Mouse (Mus musculus) lung, postnatal 0 days (tissue): ENCODE data around the gene Fbxo36. TPM values are rescaled to one million over a fixed set of nuclear protein-coding genes. Genes with fewer than 3 reads are reported as not detected.
A peak's percentile ranks its signal among the peaks of the same experiment; 100 is the strongest.

Experiments
- ATAC-seq: fragments of 200-750 bp; cut with Nextera tagmentation; 2 replicates; pipeline ENCODE4 v1.8.0; 2017; ENCODE audit warnings: moderate library complexity
- DNase-seq: peaks from one replicate; pipeline ENCODE4 v3.0.0-alpha.2; 2016; ENCODE audit warnings: low spot score
- H3K27ac ChIP-seq: fragments of 300-500 bp; sonication (generic); 2 replicates; pipeline ENCODE4 v1.5.1; 2014; ENCODE audit warnings: antibody characterized with exemption, mild to moderate bottlenecking, low read length, mixed read lengths
- H3K27me3 ChIP-seq: fragments of 300-500 bp; sonication (generic); replicated peaks from 2 replicates; pipeline ENCODE4 v1.6.1; 2014; ENCODE audit warnings: low read length, mixed read lengths; ENCODE audit not compliant: insufficient read depth
- H3K36me3 ChIP-seq: fragments of 300-500 bp; sonication (generic); 2 replicates; pipeline ENCODE4 v1.6.1; 2014; ENCODE audit warnings: low read length, mixed read lengths; ENCODE audit not compliant: insufficient read depth
- H3K4me1 ChIP-seq: fragments of 300-500 bp; sonication (generic); 2 replicates; pipeline ENCODE4 v1.6.1; 2014; ENCODE audit warnings: antibody characterized with exemption, low read depth, low read length, mixed read lengths; ENCODE audit not compliant: insufficient read depth
- H3K4me2 ChIP-seq: fragments of 300-500 bp; sonication (generic); replicated peaks from 2 replicates; pipeline ENCODE4 v1.6.1; 2014; ENCODE audit warnings: low read depth, mild to moderate bottlenecking, low read length, moderate library complexity, mixed read lengths
- H3K4me3 ChIP-seq: fragments of 300-500 bp; sonication (generic); 2 replicates; pipeline ENCODE4 v1.5.1; 2014; ENCODE audit warnings: low read depth, low read length
- H3K9ac ChIP-seq: fragments of 300-500 bp; sonication (generic); replicated peaks from 2 replicates; pipeline ENCODE4 v1.6.1; 2014; ENCODE audit warnings: low read depth, mild to moderate bottlenecking
- H3K9me3 ChIP-seq: fragments of 300-500 bp; sonication (generic); 2 replicates; pipeline ENCODE4 v1.6.1; 2016; ENCODE audit warnings: low read length, mixed read lengths
- CTCF ChIP-seq: IDR thresholded peaks from 2 replicates; pipeline ENCODE4 v1.5.1; 2016; ENCODE audit warnings: antibody characterized with exemption, mild to moderate bottlenecking
- EP300 ChIP-seq: IDR thresholded peaks from 2 replicates; pipeline ENCODE4 v1.6.1; 2016; ENCODE audit warnings: antibody characterized with exemption, mild to moderate bottlenecking, control low read depth
- WGBS: fragments of 180-500 bp; shearing (Covaris S2); extraction: QIAGEN DNeasy Blood & Tissue Kit; methylation state at CpG from one replicate; pipeline ENCODE4 v1.1.7; 2014; 5-methylcytosine and 5-hydroxymethylcytosine counted together
- polyA plus RNA-seq: library from polyadenylated mRNA; unstranded; fragments of >200 nt; fragmentation: Nextera tagmentation; extraction: Ambion mirVana; gene quantifications from 2 replicates; pipeline ENCODE4 v1.2.1, GENCODE M21; 2015

The Fbxo36 gene
- polyA plus RNA-seq, 1 experiment from 2014 or later: 23.6 TPM

DNA sequence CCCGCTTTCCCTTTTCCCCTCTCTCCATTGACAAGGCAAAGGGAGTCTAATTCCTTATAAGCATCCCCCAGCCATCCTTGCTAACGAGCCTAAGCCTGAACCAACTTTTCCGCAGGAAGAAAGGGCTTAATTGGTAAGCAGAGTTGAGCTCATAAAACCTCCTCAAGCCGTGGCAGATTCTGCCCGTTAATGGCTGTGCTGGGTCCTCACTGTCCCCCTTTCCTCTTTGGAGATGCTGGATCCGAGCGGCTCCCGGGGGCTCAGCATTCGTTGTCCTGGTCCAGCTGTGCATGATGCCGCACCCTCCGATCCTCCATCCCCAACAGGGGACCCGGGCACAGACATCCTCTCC is 94.5 kb downstream of the Fbxo36 start:
- no peaks in the 10 kb centered on the region for H3K36me3 ChIP-seq
- TF ChIP-seq CTCF (no peak), EP300 (no peak)
- peak overlapping the region; percentile 58 for H3K4me2 ChIP-seq
- peak overlapping the region; percentile 34 for H3K4me3 ChIP-seq
- DNase-seq (no peak), ATAC-seq (no peak)
- 0 out of 2 replicates have a peak, but pooled peaks cover 11% of the 10 kb centered on the region for H3K27me3 ChIP-seq
- H3K4me1 ChIP-seq: 0 out of 2 replicates have a peak, but pooled peaks cover 5% of the 10 kb centered on the region
- no peak overlapping the region for H3K27ac ChIP-seq
- no peak overlapping the region for H3K9ac ChIP-seq
- no peaks in the 10 kb centered on the region for H3K9me3 ChIP-seq
- 3% methylated on average over 12 of the region's 12 CpGs for WGBS

DNA sequence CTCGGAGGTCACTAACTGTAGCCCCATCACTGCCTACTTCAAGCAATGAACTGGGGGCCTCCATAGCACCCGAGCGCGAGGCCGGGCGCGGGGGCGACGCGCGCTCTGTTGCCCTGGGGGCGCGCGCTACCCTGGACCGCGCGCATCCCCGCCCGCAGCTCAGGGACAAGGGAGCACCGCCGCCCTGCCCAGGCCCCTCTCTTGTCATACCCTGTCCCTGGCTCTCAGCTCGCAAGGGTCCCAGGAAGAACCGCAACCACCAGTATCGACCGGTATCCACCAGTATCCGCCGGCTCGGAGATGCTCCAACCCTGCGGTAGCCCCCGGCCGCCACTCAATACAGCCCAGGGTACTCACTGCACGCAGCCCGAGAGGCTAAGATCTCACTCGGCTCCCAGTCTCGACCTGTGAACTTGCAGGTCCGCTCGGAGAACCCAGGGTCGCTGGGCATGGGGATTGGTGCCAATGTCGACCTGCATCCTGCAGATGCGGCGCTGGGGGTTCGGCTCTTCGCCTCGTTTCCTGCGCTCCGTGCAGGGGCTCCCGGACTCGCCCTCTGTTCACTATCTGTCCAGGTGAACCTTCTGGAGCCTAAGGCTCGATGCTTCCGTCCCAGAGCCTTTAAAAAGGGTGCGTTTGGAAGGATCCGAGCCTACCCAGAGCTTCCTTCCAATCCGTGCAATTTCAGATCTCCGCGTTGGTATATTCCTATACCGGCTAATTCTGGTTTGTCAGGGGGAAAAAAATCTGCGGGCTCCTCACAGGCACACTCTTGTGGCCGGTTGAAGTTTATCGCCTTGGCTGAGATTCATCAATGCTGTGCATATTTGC is 95.1 kb downstream of the Fbxo36 start, which contains the start of gene Slc16a14:
Slc16a14 (minus strand) TSS at position 632 of the 831 bp plus-strand sequence.
- H3K27me3 ChIP-seq: 0 out of 2 replicates have a peak, but pooled peaks cover 11% of the 10 kb centered on the region
- H3K9ac ChIP-seq: no peak within 1 kb of the TSS
- no peaks in the 10 kb centered on the region for H3K9me3 ChIP-seq
- under 1% methylated on average over 59 of the region's 59 CpGs for WGBS
- H3K4me2 ChIP-seq: peak within 1 kb of the TSS; percentile 58
- 0 out of 2 replicates have a peak, but pooled peaks cover 5% of the 10 kb centered on the region for H3K4me1 ChIP-seq
- peak within 1 kb of the TSS; percentile 34 for H3K4me3 ChIP-seq
- no peak within 1 kb of the TSS for H3K27ac ChIP-seq
- H3K36me3 ChIP-seq: no peaks in the 10 kb centered on the region
- DNase-seq (peak; percentile 45), ATAC-seq (peak; percentile 37; the same call in 1 of the 2 replicates)
- TF ChIP-seq CTCF (peak; percentile 25; the same call in 1 of the 2 replicates), EP300 (no peak)

- peak; percentile 64 for DNase-seq
- Histone ChIP-seq H3K27me3 (0 out of 2 replicates have a peak, but pooled peaks cover 11% of the 10 kb centered on the region), H3K4me2 (no peak overlapping the region), H3K4me1 (0 out of 2 replicates have a peak, but pooled peaks cover 5% of the 10 kb centered on the region), H3K9me3 (no peaks in the 10 kb centered on the region), H3K4me3 (no peak overlapping the region), H3K27ac (no peak overlapping the region), H3K36me3 (no peaks in the 10 kb centered on the region), H3K9ac (no peak overlapping the region)
- WGBS: 32% methylated on average over 9 of the region's 9 CpGs
- TF ChIP-seq EP300 (no peak), CTCF (no peak)
- ATAC-seq: no peak; the same call in 1 of the 2 replicates
These were observed 96.0 kb downstream of the Fbxo36 start for GRCm38 (mm10) chr1:84935668-84936067.

- no peak for ATAC-seq
- no peak for TF ChIP-seq CTCF
- no peak for TF ChIP-seq EP300
- Histone ChIP-seq H3K27ac (no peak overlapping the region), H3K9me3 (no peaks in the 10 kb centered on the region), H3K4me2 (no peak overlapping the region), H3K27me3 (0 out of 2 replicates have a peak, but pooled peaks cover 11% of the 10 kb centered on the region), H3K9ac (no peak overlapping the region), H3K4me3 (no peak overlapping the region), H3K4me1 (0 out of 2 replicates have a peak, but pooled peaks cover 5% of the 10 kb centered on the region), H3K36me3 (no peaks in the 10 kb centered on the region)
- 83% methylated on average over 19 of the region's 19 CpGs for WGBS
- no peak for DNase-seq
These were observed 97.3 kb downstream of the Fbxo36 start for GRCm38 (mm10) chr1:84936716-84937510.

DNA sequence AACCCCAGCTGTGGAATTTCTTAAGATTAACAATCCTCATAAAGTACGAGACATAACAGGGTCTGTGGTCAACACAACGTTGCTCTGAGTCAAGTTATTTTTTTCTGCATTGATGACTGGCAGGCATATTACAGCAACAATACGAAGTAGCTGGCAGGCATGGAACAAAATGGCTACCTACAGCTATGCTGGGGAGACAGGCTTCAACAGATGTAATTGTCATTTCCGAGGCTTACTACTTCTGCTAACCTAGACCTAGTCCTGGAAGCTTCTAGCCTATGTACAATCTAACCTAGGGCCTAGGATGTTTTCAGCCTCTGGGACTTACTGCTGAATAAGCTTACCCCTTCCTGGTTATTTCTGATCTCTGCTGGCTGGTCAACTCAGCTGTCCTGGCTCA is 99.8 kb downstream of the Fbxo36 start:
- WGBS: 69% methylated on average over 4 of the region's 4 CpGs
- TF ChIP-seq EP300: no peak
- TF ChIP-seq CTCF: no peak

DNA sequence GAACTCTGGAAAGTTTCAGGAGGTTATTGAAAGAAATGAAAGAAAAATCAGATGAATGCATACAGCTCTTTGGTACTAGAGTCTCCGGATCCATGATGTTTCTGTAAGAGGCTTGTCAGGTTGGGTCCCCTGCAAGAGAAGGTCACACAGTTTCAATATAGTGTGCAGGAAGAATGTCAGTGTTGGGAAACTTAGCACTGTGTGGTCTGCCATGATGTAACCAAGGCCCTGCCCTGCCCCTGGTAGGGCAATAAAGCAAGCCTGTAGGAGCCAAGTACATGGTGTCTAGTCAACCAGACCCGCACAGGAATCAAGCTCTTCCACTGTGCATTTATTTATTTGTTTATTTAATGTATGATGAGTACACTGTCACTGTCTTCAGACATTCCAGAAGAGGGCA is 100.7 kb downstream of the Fbxo36 start:
- Histone ChIP-seq H3K9me3 (no peaks in the 10 kb centered on the region), H3K27ac (no peak overlapping the region), H3K4me1 (no peaks in the 10 kb centered on the region), H3K36me3 (no peaks in the 10 kb centered on the region), H3K27me3 (no peaks in the 10 kb centered on the region), H3K9ac (no peak overlapping the region), H3K4me2 (no peak overlapping the region), H3K4me3 (no peak overlapping the region)
- ATAC-seq (no peak), DNase-seq (peak; percentile 4)
- TF ChIP-seq CTCF (no peak), EP300 (no peak)
- 76% methylated on average over 2 of the region's 2 CpGs for WGBS

More for the DNA sequence above, 99.8 kb downstream of the Fbxo36 start:
- no peak overlapping the region for H3K9ac ChIP-seq
- no peak overlapping the region for H3K4me3 ChIP-seq
- H3K27me3 ChIP-seq: 0 out of 2 replicates have a peak, but pooled peaks cover 4% of the 10 kb centered on the region
- H3K9me3 ChIP-seq: no peaks in the 10 kb centered on the region
- H3K4me1 ChIP-seq: 0 out of 2 replicates have a peak, but pooled peaks cover 3% of the 10 kb centered on the region
- H3K27ac ChIP-seq: no peak overlapping the region
- no peak for ATAC-seq
- no peak overlapping the region for H3K4me2 ChIP-seq
- H3K36me3 ChIP-seq: no peaks in the 10 kb centered on the region
- DNase-seq: no peak
